Mouse (Mus musculus): ENCODE measurements at regions not wholly inside any gene's neighbourhood (a gene's known extent, or its start where the extent isn't known, plus 50 kb on each side); places are given as distances from the start of the nearest gene placed in this dataset.

- no peak overlapping the region for H3K4me2 ChIP-seq (ENCODE audit: insufficient read depth, low read depth, poor library complexity, severe bottlenecking)
- no peaks in the 10 kb centered on the region for H3K4me1 ChIP-seq (ENCODE audit: control insufficient read depth in 1 of 2, insufficient read depth in 2 of 2)
- H3K4me3 ChIP-seq (replicated peaks in 1 of 3; ENCODE audit: low read depth in 2 of 3, low read length in 2 of 3, poor library complexity in 1 of 3): no peak overlapping the region
- no peak overlapping the region for H3K27ac ChIP-seq (ENCODE audit: insufficient read depth, low read depth)
- H3K9ac ChIP-seq (ENCODE audit: insufficient read depth, low read depth): no peak overlapping the region
- no peaks in the 10 kb centered on the region for H3K36me3 ChIP-seq (replicated peaks in 1 of 2; ENCODE audit: control insufficient read depth in 1 of 2, insufficient read depth in 1 of 2, low read length in 1 of 2)
- no peak for DNase-seq (ENCODE audit: extremely low read depth)
- dilution Hi-C loops (cut with MboI; ENCODE audit: extremely low pct_ligation_motif_present, extremely low pct_unique_long_range_greater_than_20kb, low sequenced_read_pairs): no loop called here
- H3K79me2 ChIP-seq (replicated peaks; ENCODE audit: control insufficient read depth, extremely low read depth, insufficient read depth, poor library complexity, severe bottlenecking): no peaks in the 10 kb centered on the region
- H3K27me3 ChIP-seq (replicated peaks): no peaks in the 10 kb centered on the region
- H3K9me3 ChIP-seq (replicated peaks; ENCODE audit: low read length): no peaks in the 10 kb centered on the region
- TF ChIP-seq USF2 (conservative IDR thresholded peaks at IDR 0.05; ENCODE audit: low read depth, low read length) (no peak), PAX5 (IDR thresholded peaks at IDR 0.05; ENCODE audit: low read length) (no peak), ETS1 (conservative IDR thresholded peaks at IDR 0.05; ENCODE audit: low read depth, low read length) (no peak), ZC3H11A (IDR thresholded peaks at IDR 0.05; ENCODE audit: low read depth, low read length) (no peak), POLR2A (IDR thresholded peaks at IDR 0.05; ENCODE audit: low read depth, low read length) (no peak), JUN (IDR thresholded peaks at IDR 0.05; ENCODE audit: insufficient read depth, low read depth, low read length) (no peak), UBTF (IDR thresholded peaks at IDR 0.05; ENCODE audit: low read depth, low read length) (no peak), KAT2A (IDR thresholded peaks at IDR 0.05; ENCODE audit: insufficient replicate concordance, low read length) (no peak), ZMIZ1 (IDR thresholded peaks at IDR 0.05; ENCODE audit: low read depth, low read length) (no peak), ZNF384 (IDR thresholded peaks at IDR 0.05; ENCODE audit: low read depth, low read length) (no peak), MXI1 (IDR thresholded peaks at IDR 0.05; ENCODE audit: low read depth, low read length) (no peak), MAX (IDR thresholded peaks at IDR 0.05; ENCODE audit: low read length) (no peak), E2F4 (IDR thresholded peaks at IDR 0.05; ENCODE audit: insufficient replicate concordance, low read depth, low read length) (no peak), ELF1 (IDR thresholded peaks at IDR 0.05; ENCODE audit: low read depth, low read length) (no peak), BHLHE40 (IDR thresholded peaks at IDR 0.05; ENCODE audit: low read depth, low read length) (no peak), TBP (conservative IDR thresholded peaks at IDR 0.05; ENCODE audit: low read depth, low read length) (no peak), NELFE (IDR thresholded peaks at IDR 0.05; ENCODE audit: low read depth, low read length) (no peak), MAZ (IDR thresholded peaks at IDR 0.05; ENCODE audit: low read depth, low read length) (no peak)
- in situ Hi-C loops (cut with MboI; ENCODE audit: low pct_ligation_motif_present, low pct_unique_long_range_greater_than_20kb, low sequenced_read_pairs): no loop called here
These were observed 387.6 kb downstream of the D3Ertd751e start for GRCm38 (mm10) chr3:42129821-42130560.

GRCm38 (mm10) chr3:42132322-42132721 lies 389.9 kb downstream of the D3Ertd751e start:
- Histone ChIP-seq H3K27ac (ENCODE audit: insufficient read depth, low read depth) (no peak overlapping the region), H3K27me3 (replicated peaks) (no peaks in the 10 kb centered on the region), H3K4me2 (ENCODE audit: insufficient read depth, low read depth, poor library complexity, severe bottlenecking) (no peak overlapping the region), H3K9ac (ENCODE audit: insufficient read depth, low read depth) (no peak overlapping the region), H3K4me3 (replicated peaks in 1 of 3; ENCODE audit: low read depth in 2 of 3, low read length in 2 of 3, poor library complexity in 1 of 3) (no peak overlapping the region), H3K36me3 (replicated peaks in 1 of 2; ENCODE audit: control insufficient read depth in 1 of 2, insufficient read depth in 1 of 2, low read length in 1 of 2) (no peaks in the 10 kb centered on the region), H3K9me3 (replicated peaks; ENCODE audit: low read length) (no peaks in the 10 kb centered on the region), H3K79me2 (replicated peaks; ENCODE audit: control insufficient read depth, extremely low read depth, insufficient read depth, poor library complexity, severe bottlenecking) (no peaks in the 10 kb centered on the region), H3K4me1 (ENCODE audit: control insufficient read depth in 1 of 2, insufficient read depth in 2 of 2) (no peaks in the 10 kb centered on the region)
- no peak for DNase-seq (ENCODE audit: extremely low read depth)
- no peak for TF ChIP-seq E2F4 (IDR thresholded peaks at IDR 0.05; ENCODE audit: insufficient replicate concordance, low read depth, low read length)
- TF ChIP-seq MAFK (IDR thresholded peaks at IDR 0.05; ENCODE audit: insufficient replicate concordance, low read length): peak; percentile 72; the same call in 1 of the 2 replicates
- in situ Hi-C loops (cut with MboI; ENCODE audit: low pct_ligation_motif_present, low pct_unique_long_range_greater_than_20kb, low sequenced_read_pairs): no loop called here
- dilution Hi-C loops (cut with MboI; ENCODE audit: extremely low pct_ligation_motif_present, extremely low pct_unique_long_range_greater_than_20kb, low sequenced_read_pairs): no loop called here
